Mouse (Mus musculus) kidney, adult 2 months (tissue): ENCODE data around the gene Rac3.

ENCODE experiments used
- CTCF ChIP-seq: fragments of 200-500 bp; conservative IDR thresholded peaks from 2 replicates; pipeline ENCODE4 v1.5.1; 2011; ENCODE audit warnings: low read depth, mild to moderate bottlenecking, control low read depth, low read length, moderate library complexity, mixed read lengths; ENCODE audit not compliant: insufficient read depth, insufficient read length
- POLR2A ChIP-seq: fragments of 200-500 bp; IDR thresholded peaks from one replicate; pipeline ENCODE4 v1.6.1; 2011; ENCODE audit warnings: low read depth, low read length, control low read depth

DNA sequence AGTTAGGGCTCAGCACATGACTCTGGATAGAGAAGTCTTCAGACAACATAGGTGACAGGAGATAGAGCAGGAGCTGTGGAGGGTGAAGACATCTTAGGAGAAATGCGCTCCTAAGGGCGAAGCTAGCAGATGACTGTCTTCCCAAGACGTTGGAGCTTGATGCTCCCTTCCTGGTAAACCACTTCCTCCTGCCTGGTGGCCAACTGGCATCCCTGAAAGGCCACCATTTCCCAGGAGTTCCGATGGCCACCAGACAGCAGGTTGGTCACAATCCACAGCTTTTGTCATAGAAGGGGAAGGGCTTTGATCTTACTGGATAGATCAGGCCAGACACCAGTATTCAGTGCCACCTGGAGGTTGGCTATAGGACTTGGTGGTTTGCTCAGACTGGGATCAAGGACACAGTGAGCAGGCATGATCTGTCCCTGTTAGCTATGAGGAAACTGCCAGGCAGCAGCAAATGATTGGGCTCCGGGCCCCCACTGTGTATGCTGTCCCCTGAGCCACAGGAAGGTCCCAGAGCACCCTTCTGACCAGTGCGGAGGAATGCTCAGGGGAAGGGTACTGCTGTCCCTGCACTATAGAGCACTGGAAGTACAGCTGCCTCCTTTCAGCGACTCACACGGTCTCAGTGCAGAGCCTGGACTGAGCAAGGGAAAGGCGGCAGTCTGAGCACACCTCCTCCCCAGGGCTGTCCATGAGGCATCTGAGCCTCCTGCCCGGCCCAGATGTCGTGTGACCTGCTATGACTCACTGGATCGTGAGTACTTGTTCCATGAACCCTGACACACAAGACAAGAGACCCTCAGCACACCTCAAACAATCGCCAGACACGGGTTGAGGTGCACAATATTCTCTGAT, 40.8 kb downstream of the Rac3 start:
- TF ChIP-seq CTCF, result no peak
- TF ChIP-seq POLR2A, result no peak
